Mouse (Mus musculus) megakaryocyte, embryonic 14.5 days (primary cell): Measurements from ENCODE around the gene Akirin1. TPM values are rescaled to one million over a fixed set of nuclear protein-coding genes. Genes with fewer than 3 reads are reported as not detected.

ENCODE experiments used
- H3K27me3 ChIP-seq: replicated peaks from 2 replicates; pipeline ENCODE3; 2012; ENCODE audit warnings: inconsistent platforms
- H3K36me3 ChIP-seq: replicated peaks from 2 replicates; pipeline ENCODE3; 2012; ENCODE audit warnings: low read length, inconsistent platforms, mixed read lengths
- H3K4me1 ChIP-seq: 2 replicates; pipeline ENCODE4 v1.6.1; 2012; ENCODE audit warnings: inconsistent platforms
- H3K4me3 ChIP-seq: replicated peaks from 2 replicates; pipeline ENCODE3; 2012; ENCODE audit warnings: moderate library complexity, mild to moderate bottlenecking, inconsistent platforms
- H3K9me3 ChIP-seq: 2 replicates; pipeline ENCODE4 v1.6.1; 2012; ENCODE audit warnings: inconsistent platforms
- FLI1 ChIP-seq: IDR thresholded peaks from 2 replicates; pipeline ENCODE4 v1.6.1; 2012; ENCODE audit warnings: low read length, inconsistent platforms, mixed read lengths
- GATA1 ChIP-seq: IDR thresholded peaks from 3 replicates; pipeline ENCODE4 v1.6.1; 2012; ENCODE audit warnings: mixed read lengths, low read length, inconsistent platforms, borderline replicate concordance
- polyA plus RNA-seq: library from polyadenylated mRNA; stranded (reverse); fragments of >175 nt; gene quantifications from 2 replicates; pipeline ENCODE4 v1.2.3, GENCODE M21; 2012; ENCODE audit warnings: low replicate concordance; ENCODE audit not compliant: insufficient read depth

The Akirin1 gene
- 189 and 1,056 TPM in 2 replicates for polyA plus RNA-seq

- Histone ChIP-seq H3K27me3 (peaks cover 3% of the 10 kb centered on the region), H3K4me1 (peaks cover 44% of the 10 kb centered on the region), H3K9me3 (no peaks in the 10 kb centered on the region), H3K4me3 (peak within 1 kb of the TSS; percentile 95), H3K36me3 (peaks cover 18% of the 10 kb centered on the region)
- TF ChIP-seq FLI1 (no peak), GATA1 (no peak)
These were observed at the start of gene Akirin1 for GRCm38 (mm10) chr4:123750152-123750651. Gene Akirin1, minus strand, starts transcription at chr4:123750345.

- TF ChIP-seq GATA1 (no peak), FLI1 (no peak)
- Histone ChIP-seq H3K4me1 (no peaks in the 10 kb centered on the region; the same call in 1 of the 2 replicates), H3K4me3 (no peak overlapping the region), H3K36me3 (no peaks in the 10 kb centered on the region), H3K27me3 (peaks cover 3% of the 10 kb centered on the region), H3K9me3 (peaks cover 9% of the 10 kb centered on the region)
These were observed 47.7 kb upstream of the Akirin1 start for GRCm38 (mm10) chr4:123797856-123798255.

GRCm38 (mm10) chr4:123797403-123797802 lies 47.3 kb upstream of the Akirin1 start:
- no peak for TF ChIP-seq FLI1
- no peak for TF ChIP-seq GATA1
- Histone ChIP-seq H3K4me1 (peaks cover 4% of the 10 kb centered on the region; the same call in 1 of the 2 replicates), H3K9me3 (peaks cover 9% of the 10 kb centered on the region), H3K4me3 (no peak overlapping the region), H3K27me3 (peaks cover 3% of the 10 kb centered on the region), H3K36me3 (no peaks in the 10 kb centered on the region)

GRCm38 (mm10) chr4:123795057-123795456 lies 44.9 kb upstream of the Akirin1 start:
- Histone ChIP-seq H3K4me3 (no peak overlapping the region), H3K36me3 (no peaks in the 10 kb centered on the region), H3K9me3 (peaks cover 9% of the 10 kb centered on the region), H3K27me3 (peaks cover 5% of the 10 kb centered on the region), H3K4me1 (peaks cover 4% of the 10 kb centered on the region; the same call in 1 of the 2 replicates)
- TF ChIP-seq GATA1 (no peak), FLI1 (no peak)

DNA sequence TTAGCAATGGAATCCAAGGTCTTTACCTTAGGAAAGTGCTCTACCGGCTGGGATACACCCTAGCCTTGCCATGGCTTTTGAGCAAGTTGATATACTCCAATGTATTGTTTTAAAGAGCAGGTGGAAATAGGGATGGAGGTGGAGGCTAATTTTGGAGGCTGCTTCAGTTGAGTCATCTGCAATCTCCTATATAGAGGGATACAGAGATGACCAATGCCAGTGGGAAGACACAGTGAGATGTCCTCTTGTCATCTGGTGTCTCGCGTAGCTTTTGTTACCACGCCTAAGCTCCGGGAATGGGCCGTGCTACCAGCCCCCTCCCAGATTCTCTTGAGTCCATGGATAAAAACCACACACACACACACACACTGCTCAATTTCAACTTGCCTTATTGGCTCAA lies 43.0 kb upstream of the Akirin1 start:
- H3K36me3 ChIP-seq: no peaks in the 10 kb centered on the region
- no peak for TF ChIP-seq GATA1
- no peak for TF ChIP-seq FLI1

DNA sequence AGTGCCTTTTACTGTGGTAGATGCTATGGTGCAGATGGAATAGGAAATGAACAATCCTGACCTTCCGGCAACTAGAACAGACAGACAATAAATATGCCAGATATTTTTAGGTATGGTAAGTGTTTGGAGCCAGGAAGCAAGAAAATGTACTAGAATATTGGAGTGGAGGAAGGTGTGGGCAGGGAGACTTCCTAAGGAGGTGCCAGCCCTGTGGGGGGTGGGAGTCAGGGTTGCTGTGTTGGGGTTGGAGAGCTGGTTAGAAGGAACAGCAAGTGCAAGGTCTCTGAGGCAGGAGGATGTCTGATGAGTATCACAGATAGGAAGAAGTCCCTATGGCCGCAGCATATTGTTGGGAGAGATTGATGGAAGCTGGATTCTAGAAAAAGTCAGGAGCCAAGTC lies 42.5 kb upstream of the Akirin1 start:
- Histone ChIP-seq H3K4me3 (no peak overlapping the region), H3K27me3 (peaks cover 5% of the 10 kb centered on the region), H3K4me1 (peaks cover 9% of the 10 kb centered on the region), H3K36me3 (no peaks in the 10 kb centered on the region), H3K9me3 (peaks cover 3% of the 10 kb centered on the region; the same call in 1 of the 2 replicates)
- TF ChIP-seq GATA1 (no peak), FLI1 (no peak)

More for the DNA sequence above, 43.0 kb upstream of the Akirin1 start:
- Histone ChIP-seq H3K9me3 (peaks cover 8% of the 10 kb centered on the region), H3K4me1 (peaks cover 9% of the 10 kb centered on the region), H3K27me3 (peaks cover 5% of the 10 kb centered on the region), H3K4me3 (no peak overlapping the region)

DNA sequence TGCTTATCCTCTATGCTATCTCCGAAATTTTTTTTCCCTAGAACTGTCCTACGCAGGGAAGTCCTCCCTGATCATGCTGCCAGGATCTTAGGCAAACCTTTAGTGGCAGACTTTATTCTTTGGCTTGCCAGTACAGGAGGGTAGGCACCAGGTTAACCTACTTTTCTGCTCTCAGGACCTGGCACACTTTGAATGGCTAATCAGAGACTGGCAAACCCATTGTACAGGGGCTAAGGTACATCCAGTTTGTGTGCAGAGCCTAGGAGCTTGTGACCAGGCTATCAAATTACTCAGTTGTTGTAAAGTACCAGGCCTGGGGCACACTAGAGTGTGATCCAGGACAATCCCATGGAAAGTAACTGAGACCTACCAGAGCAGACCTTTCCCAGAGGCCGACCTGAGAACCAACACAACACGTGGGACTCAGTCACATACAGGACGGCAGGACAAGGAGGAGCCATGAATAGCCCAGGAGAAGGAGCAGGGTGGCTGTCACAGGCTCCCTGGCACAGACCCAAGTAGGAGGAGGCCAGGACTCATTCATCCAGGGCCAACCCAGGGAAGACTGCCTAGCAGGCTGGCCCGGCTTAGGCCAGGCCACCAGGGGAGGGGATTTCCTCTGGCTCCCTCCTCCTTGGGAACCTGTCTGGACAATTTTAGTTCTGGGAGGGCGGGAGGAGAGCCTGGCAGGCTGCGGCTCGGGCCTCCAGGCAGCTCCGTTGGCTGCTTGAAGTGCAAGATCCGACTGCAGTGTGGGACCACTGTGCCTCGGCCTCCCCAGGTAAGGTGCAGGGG lies 37.2 kb upstream of the Akirin1 start, which contains the start of gene Rhbdl2:
Gene Rhbdl2, plus strand, starts transcription at position 684 of the 795 bp plus-strand sequence.
- no peak for TF ChIP-seq FLI1
- no peak for TF ChIP-seq GATA1
- Histone ChIP-seq H3K9me3 (no peaks in the 10 kb centered on the region), H3K4me1 (peaks cover 6% of the 10 kb centered on the region), H3K36me3 (no peaks in the 10 kb centered on the region), H3K4me3 (no peak within 1 kb of the TSS), H3K27me3 (peaks cover 4% of the 10 kb centered on the region)

DNA sequence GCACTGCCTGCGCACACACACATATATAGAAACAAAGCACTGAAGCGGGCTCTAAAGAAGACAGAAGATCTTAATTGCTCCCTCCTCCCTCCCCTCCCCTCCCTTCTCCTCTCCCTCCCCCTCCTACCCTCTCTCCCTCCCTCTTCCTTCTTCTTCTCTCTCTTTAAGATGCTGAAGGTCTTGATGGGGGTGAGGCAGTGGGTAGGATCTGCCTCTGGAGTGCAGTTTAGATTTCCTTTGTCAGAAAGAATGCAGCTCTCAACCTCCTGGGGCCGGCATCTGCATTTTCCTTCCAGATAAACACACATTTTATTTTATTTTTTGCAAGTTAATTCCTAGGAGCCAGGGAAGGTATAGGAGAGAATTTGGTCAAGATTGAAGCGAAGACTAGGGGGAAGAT lies 18.1 kb upstream of the Akirin1 start:
- Histone ChIP-seq H3K4me3 (no peak overlapping the region), H3K27me3 (no peaks in the 10 kb centered on the region), H3K9me3 (no peaks in the 10 kb centered on the region), H3K4me1 (no peaks in the 10 kb centered on the region), H3K36me3 (no peaks in the 10 kb centered on the region)
- no peak for TF ChIP-seq GATA1
- no peak for TF ChIP-seq FLI1

DNA sequence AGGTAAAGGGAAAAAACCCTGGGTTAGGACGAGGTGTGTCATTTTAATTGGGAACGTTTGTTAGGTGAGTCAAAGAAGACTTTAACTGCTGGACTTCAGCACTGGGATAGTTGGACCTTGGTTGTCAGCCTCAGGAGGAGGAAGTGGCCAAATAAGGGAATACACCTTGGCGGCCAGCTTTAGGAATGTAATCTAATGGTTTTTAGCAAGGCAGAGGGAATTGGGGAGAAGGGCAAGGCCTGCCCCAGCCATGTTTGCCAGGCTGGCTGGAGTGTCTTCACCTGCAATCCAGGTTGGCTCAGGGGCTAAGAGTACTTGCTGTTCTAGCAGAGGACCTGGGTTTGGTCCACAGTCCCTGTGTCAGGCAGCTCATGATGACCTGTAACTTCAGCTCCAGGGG lies 17.7 kb upstream of the Akirin1 start:
- H3K36me3 ChIP-seq: no peaks in the 10 kb centered on the region
- H3K27me3 ChIP-seq: no peaks in the 10 kb centered on the region
- H3K9me3 ChIP-seq: no peaks in the 10 kb centered on the region
- H3K4me3 ChIP-seq: no peak overlapping the region
- TF ChIP-seq GATA1 (no peak), FLI1 (no peak)
- H3K4me1 ChIP-seq: no peaks in the 10 kb centered on the region

- no peaks in the 10 kb centered on the region for H3K36me3 ChIP-seq
- TF ChIP-seq FLI1 (no peak), GATA1 (no peak)
- no peaks in the 10 kb centered on the region for H3K27me3 ChIP-seq
- H3K9me3 ChIP-seq: no peaks in the 10 kb centered on the region
- no peaks in the 10 kb centered on the region for H3K4me1 ChIP-seq
- H3K4me3 ChIP-seq: no peak overlapping the region
These were observed 14.9 kb upstream of the Akirin1 start for GRCm38 (mm10) chr4:123765071-123765470.
